Mouse (Mus musculus) lung, adult 2 months (tissue): ENCODE results near the gene Slc30a10.

Experiments
- CTCF ChIP-seq: fragments of 200-500 bp; IDR thresholded peaks from 2 replicates; pipeline ENCODE4 v1.5.1; 2011; ENCODE audit warnings: mild to moderate bottlenecking, low read length, control low read depth; ENCODE audit not compliant: insufficient read depth
- POLR2A ChIP-seq: fragments of 200-500 bp; IDR thresholded peaks from 2 replicates; pipeline ENCODE4 v1.6.1; 2011; ENCODE audit warnings: low read depth, mild to moderate bottlenecking, control low read depth, low read length, borderline replicate concordance; ENCODE audit errors: extremely low read depth

DNA sequence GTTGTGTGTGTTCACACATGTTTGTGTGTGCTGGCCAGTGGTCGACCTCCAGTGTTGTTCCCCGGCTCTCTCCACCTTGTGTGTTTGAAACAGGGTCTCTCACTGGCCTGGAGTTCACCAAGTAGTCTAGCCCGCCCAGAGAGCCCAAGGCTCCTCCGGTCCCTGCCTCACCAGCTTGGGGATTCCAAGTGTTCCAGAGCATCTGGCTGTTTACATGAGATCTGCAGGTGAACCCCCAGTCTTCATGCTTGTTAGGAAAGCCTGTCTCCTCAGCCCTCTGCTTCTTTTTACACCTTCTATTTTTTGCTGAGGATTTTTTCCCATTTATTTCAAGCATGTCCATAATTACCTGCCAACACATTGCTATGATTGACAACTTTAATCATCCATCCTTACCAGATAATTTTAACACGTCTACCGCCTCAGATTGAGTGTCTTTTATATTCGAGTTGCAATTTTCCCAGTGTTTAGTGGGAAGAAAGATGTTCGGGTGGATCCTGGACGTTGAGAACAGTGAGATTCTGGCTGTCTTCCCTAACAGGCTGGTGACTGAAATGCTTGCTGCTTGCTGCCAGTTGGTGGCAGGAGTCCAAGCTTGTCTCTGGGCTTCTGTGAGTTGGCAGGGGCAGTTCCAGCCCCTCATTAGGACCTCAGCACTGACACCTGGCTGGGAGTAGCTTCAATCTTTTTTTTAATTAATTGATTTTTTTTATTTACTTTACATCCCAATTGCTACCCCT is 15.6 kb upstream of the Slc30a10 start:
- TF ChIP-seq POLR2A (no peak), CTCF (no peak)
